Mouse (Mus musculus): ENCODE data around the gene Slc5a11. TPM values are rescaled to one million over a fixed set of nuclear protein-coding genes. Genes with fewer than 3 reads are reported as not detected.

The Slc5a11 gene
- polyA plus RNA-seq (2015; fragmentation: Illumina TruSeq; extraction: RNeasy Lipid Tissue Mini Kit (QIAGEN cat#74804); ENCODE audit: insufficient read depth, low replicate concordance) = 3.6 TPM

GRCm38 (mm10) chr7:123214365-123215075 is at the start of gene Slc5a11:
Gene Slc5a11, plus strand, starts transcription at chr7:123214780.

Other genes starting within 250 kb of the Slc5a11 start
- gene Rbbp6, start 249.1 kb upstream of the Slc5a11 start, polyA plus RNA-seq (2015; fragmentation: Illumina TruSeq; extraction: RNeasy Lipid Tissue Mini Kit (QIAGEN cat#74804); ENCODE audit: insufficient read depth, low replicate concordance) = 122 TPM
- gene Tnrc6a, start 90.9 kb upstream of the Slc5a11 start, polyA plus RNA-seq (2015; fragmentation: Illumina TruSeq; extraction: RNeasy Lipid Tissue Mini Kit (QIAGEN cat#74804); ENCODE audit: insufficient read depth, low replicate concordance) = 106 TPM
- 18.1 TPM for gene Lcmt1, start 155.0 kb downstream of the Slc5a11 start, polyA plus RNA-seq (2015; fragmentation: Illumina TruSeq; extraction: RNeasy Lipid Tissue Mini Kit (QIAGEN cat#74804); ENCODE audit: insufficient read depth, low replicate concordance)
- gene Arhgap17, start 155.1 kb downstream of the Slc5a11 start, polyA plus RNA-seq (2015; fragmentation: Illumina TruSeq; extraction: RNeasy Lipid Tissue Mini Kit (QIAGEN cat#74804); ENCODE audit: insufficient read depth, low replicate concordance) = 123 TPM
- not detected for gene Aqp8, start 247.5 kb downstream of the Slc5a11 start, polyA plus RNA-seq (2015; fragmentation: Illumina TruSeq; extraction: RNeasy Lipid Tissue Mini Kit (QIAGEN cat#74804); ENCODE audit: insufficient read depth, low replicate concordance)

Measured in spleen, adult 10 weeks (tissue).